Mouse (Mus musculus) embryonic facial prominence, embryonic 11.5 days (tissue): ENCODE data around the gene Mxi1. TPM values are rescaled to one million over a fixed set of nuclear protein-coding genes. Genes with fewer than 3 reads are reported as not detected.

Source experiments
- ATAC-seq: fragments of 200-750 bp; cut with Nextera tagmentation; replicated peaks from 2 replicates; pipeline ENCODE4 v1.8.0; 2017; ENCODE audit warnings: low read depth; ENCODE audit not compliant: insufficient number of reproducible peaks, low FRiP score, low TSS enrichment
- DNase-seq: peaks from one replicate; pipeline ENCODE4 v3.0.0-alpha.2; 2015; ENCODE audit warnings: low spot score
- H3K27ac ChIP-seq: fragments of 300-500 bp; sonication (generic); replicated peaks from 2 replicates; pipeline ENCODE4 v1.5.1; 2014; ENCODE audit warnings: mild to moderate bottlenecking, low read depth, low read length, control low read depth
- H3K27me3 ChIP-seq: fragments of 300-500 bp; sonication (generic); 2 replicates; pipeline ENCODE4 v1.6.1; 2014; ENCODE audit warnings: mild to moderate bottlenecking, low read length, moderate library complexity, mixed read lengths; ENCODE audit not compliant: control insufficient read depth, insufficient read depth
- H3K36me3 ChIP-seq: fragments of 300-500 bp; sonication (generic); replicated peaks from 2 replicates; pipeline ENCODE4 v1.6.1; 2014; ENCODE audit warnings: low read depth, mild to moderate bottlenecking, low read length, moderate library complexity, mixed read lengths; ENCODE audit not compliant: control insufficient read depth, insufficient read depth
- H3K4me1 ChIP-seq: fragments of 300-500 bp; sonication (generic); 2 replicates; pipeline ENCODE4 v1.6.1; 2014; ENCODE audit warnings: low read length, mixed read lengths; ENCODE audit not compliant: control insufficient read depth, insufficient read depth
- H3K4me2 ChIP-seq: fragments of 300-500 bp; sonication (generic); 2 replicates; pipeline ENCODE4 v1.6.1; 2014; ENCODE audit warnings: low read depth, mild to moderate bottlenecking, control low read depth, low read length, moderate library complexity
- H3K4me3 ChIP-seq: fragments of 300-500 bp; sonication (generic); 2 replicates; pipeline ENCODE4 v1.5.1; 2014; ENCODE audit warnings: low read depth, low read length, control low read depth
- H3K9ac ChIP-seq: fragments of 300-500 bp; sonication (generic); replicated peaks from 2 replicates; pipeline ENCODE4 v1.6.1; 2014; ENCODE audit warnings: mild to moderate bottlenecking, control low read depth, low read length
- H3K9me3 ChIP-seq: fragments of 300-500 bp; sonication (generic); replicated peaks from 2 replicates; pipeline ENCODE4 v1.6.1; 2016; ENCODE audit warnings: mild to moderate bottlenecking, low read length, inconsistent platforms, mixed read lengths; ENCODE audit not compliant: control insufficient read depth
- WGBS: fragments of 180-500 bp; shearing (Covaris S2); extraction: QIAGEN DNeasy Blood & Tissue Kit; methylation state at CpG from one replicate; pipeline ENCODE4 v1.1.7; 2014; 5-methylcytosine and 5-hydroxymethylcytosine counted together
- polyA plus RNA-seq: library from polyadenylated mRNA; unstranded; fragments of >200 nt; fragmentation: Nextera tagmentation; extraction: Ambion mirVana; gene quantifications from 2 replicates; pipeline ENCODE4 v1.2.1, GENCODE M21; 2014

Gene Mxi1
- polyA plus RNA-seq, 1 experiment from 2014 or later: 49.0 TPM

- 91% methylated on average over 16 of the region's 16 CpGs for WGBS
Observed at GRCm38 (mm10) chr19:53355065-53355464, 44.7 kb downstream of the Mxi1 start.

DNA sequence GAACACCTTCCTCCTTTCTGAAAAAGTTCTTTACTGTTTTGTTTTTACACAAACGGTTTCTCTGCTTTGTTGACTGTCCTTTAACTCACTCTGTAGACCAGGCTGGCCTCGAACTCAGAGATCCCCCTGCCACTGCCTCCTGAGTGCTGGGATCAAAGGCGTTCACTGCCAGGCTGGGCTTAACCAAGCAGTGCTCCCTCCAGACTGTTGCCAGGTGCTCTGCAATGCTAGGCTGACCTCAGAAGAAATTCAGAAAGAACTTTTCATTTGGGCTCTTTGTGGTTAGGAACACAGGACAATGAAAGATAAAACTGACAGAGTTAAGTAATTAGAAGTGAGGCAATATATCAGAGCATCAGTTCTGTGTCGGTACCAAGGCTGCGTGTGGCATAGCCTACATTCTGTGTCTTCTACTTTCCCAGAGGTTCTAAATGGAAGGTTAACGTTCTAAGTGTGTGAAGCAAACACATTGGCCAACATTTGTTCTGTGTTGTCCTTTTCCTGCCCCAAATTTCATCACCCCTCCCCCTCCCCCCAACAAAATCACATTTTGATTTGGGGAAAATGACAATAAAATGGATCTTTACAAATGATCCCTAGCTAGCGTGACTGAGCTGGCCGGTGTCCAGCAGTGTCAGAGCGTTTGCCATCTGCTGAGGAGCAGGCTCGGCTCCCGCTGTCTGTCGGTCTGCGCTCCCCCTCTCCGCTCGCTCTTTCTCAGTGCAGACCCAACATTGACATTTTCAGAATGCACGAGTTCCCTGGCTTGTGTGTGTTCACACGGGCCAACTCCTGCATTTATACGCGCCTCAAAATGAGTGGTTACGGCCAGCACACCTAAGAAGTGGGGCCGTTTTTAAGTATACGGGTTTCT lies 49.1 kb downstream of the Mxi1 start:
- H3K9ac ChIP-seq: no peak overlapping the region
- ATAC-seq (no peak), DNase-seq (no peak)
- H3K4me3 ChIP-seq: no peak overlapping the region
- H3K9me3 ChIP-seq: no peaks in the 10 kb centered on the region
- no peaks in the 10 kb centered on the region for H3K27me3 ChIP-seq
- H3K36me3 ChIP-seq: no peaks in the 10 kb centered on the region
- WGBS: 80% methylated on average over 22 of the region's 22 CpGs
- no peaks in the 10 kb centered on the region for H3K4me1 ChIP-seq
- H3K27ac ChIP-seq: no peak overlapping the region
- H3K4me2 ChIP-seq: no peak overlapping the region

More at GRCm38 (mm10) chr19:53355065-53355464, 44.7 kb downstream of the Mxi1 start:
- no peak overlapping the region for H3K9ac ChIP-seq
- no peak overlapping the region for H3K4me2 ChIP-seq
- H3K27me3 ChIP-seq: no peaks in the 10 kb centered on the region
- no peak for DNase-seq
- no peaks in the 10 kb centered on the region for H3K4me1 ChIP-seq
- H3K9me3 ChIP-seq: no peaks in the 10 kb centered on the region
- H3K4me3 ChIP-seq: no peak overlapping the region
- no peak overlapping the region for H3K27ac ChIP-seq
- H3K36me3 ChIP-seq: no peaks in the 10 kb centered on the region
- ATAC-seq: no peak

DNA sequence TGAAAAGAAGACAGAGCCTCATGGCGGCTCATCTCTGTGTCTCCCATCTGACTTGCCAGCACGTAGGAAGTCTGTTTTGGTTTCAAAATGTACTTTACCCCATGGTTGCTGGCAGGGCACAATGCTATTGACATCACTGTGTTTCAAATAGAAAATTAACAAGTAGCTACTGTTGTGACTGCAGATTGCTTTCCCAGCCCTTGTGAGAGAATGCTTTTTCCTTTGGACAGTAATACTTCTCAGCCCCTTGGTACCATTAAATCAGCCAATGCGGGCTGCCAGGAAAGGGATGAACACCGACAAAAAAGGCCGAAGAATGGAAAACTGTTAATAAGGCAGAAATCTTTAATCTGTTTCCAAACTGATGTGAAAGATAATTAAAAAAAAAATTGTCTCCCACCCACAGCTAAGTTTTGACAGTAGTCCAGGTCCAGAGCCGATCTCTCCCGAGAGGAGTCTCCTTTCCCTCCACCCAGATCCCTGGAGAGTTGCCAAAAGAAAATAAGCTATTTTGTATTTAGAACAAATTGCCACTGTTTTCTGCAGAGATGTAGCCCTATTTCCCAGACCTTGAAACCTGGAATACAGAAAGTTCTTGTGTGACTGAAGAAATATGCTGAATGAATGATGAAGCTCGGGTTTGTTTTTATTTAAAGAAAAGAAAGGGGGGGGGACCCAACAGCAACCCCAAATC lies 50.1 kb downstream of the Mxi1 start:
- Histone ChIP-seq H3K27ac (no peak overlapping the region), H3K4me3 (no peak overlapping the region), H3K27me3 (no peaks in the 10 kb centered on the region), H3K4me2 (no peak overlapping the region), H3K4me1 (no peaks in the 10 kb centered on the region), H3K36me3 (no peaks in the 10 kb centered on the region), H3K9ac (no peak overlapping the region), H3K9me3 (no peaks in the 10 kb centered on the region)
- ATAC-seq (no peak), DNase-seq (no peak)
- WGBS: 80% methylated on average over 8 of the region's 8 CpGs

DNA sequence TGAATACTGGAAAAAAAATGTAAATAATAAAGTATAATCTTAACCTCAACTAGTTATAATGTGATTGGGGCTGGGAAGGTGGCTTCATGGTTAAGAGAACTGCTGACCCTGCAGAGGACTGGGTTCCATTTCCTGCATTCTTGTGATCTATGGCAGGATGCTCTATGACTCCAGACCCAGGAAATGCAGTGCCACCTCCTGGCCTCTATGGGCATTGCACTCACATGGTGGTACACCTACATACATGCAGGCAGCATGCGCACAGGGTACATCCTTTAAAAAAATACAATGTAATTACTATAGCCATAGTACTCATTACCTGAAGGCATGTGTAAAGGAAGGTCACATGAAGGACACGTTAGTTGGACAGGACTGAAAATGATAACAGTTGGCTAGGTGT lies 52.6 kb downstream of the Mxi1 start:
- no peak overlapping the region for H3K27ac ChIP-seq
- DNase-seq (peak; percentile 47), ATAC-seq (no peak; the same call in 1 of the 2 replicates)
- no peaks in the 10 kb centered on the region for H3K4me1 ChIP-seq
- 48% methylated on average over 2 of the region's 2 CpGs for WGBS
- no peaks in the 10 kb centered on the region for H3K36me3 ChIP-seq
- no peaks in the 10 kb centered on the region for H3K9me3 ChIP-seq
- H3K4me2 ChIP-seq: no peak overlapping the region
- H3K4me3 ChIP-seq: no peak overlapping the region
- H3K9ac ChIP-seq: no peak overlapping the region
- H3K27me3 ChIP-seq: no peaks in the 10 kb centered on the region

GRCm38 (mm10) chr19:53364551-53364950 lies 54.2 kb downstream of the Mxi1 start:
- 79% methylated on average over 2 of the region's 2 CpGs for WGBS
- no peak for ATAC-seq
- H3K9ac ChIP-seq: no peak overlapping the region

DNA sequence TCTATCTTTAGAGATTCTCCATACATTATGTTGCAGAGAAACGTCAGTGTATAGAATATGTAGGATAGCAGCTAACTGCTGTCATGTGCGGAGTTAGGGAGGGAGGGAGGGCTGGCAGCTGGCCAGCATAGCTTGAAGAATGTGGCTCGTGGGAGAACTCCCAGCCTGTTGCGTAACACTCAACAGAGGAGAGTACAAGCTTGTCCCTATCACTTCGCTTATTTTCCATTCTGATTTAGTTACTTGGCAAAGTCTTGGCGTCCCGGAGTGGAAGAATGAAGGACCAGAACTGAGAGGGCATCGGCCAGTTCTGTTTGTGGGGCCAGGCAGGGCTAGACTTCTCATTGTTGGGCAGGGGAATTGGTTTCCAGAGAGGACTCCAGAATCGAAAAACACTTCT lies 54.6 kb downstream of the Mxi1 start:
- peak; percentile 58 for DNase-seq
- H3K27ac ChIP-seq: no peak overlapping the region
- no peak overlapping the region for H3K4me2 ChIP-seq

More at GRCm38 (mm10) chr19:53364551-53364950, 54.2 kb downstream of the Mxi1 start:
- Histone ChIP-seq H3K4me2 (no peak overlapping the region), H3K4me3 (no peak overlapping the region), H3K9me3 (no peaks in the 10 kb centered on the region), H3K4me1 (no peaks in the 10 kb centered on the region), H3K27ac (no peak overlapping the region), H3K27me3 (no peaks in the 10 kb centered on the region), H3K36me3 (no peaks in the 10 kb centered on the region)
- DNase-seq: no peak

GRCm38 (mm10) chr19:53366057-53366775 lies 55.9 kb downstream of the Mxi1 start:
- Histone ChIP-seq H3K27me3 (no peaks in the 10 kb centered on the region), H3K4me2 (no peak overlapping the region), H3K36me3 (no peaks in the 10 kb centered on the region), H3K27ac (no peak overlapping the region), H3K4me3 (no peak overlapping the region), H3K9me3 (no peaks in the 10 kb centered on the region), H3K4me1 (no peaks in the 10 kb centered on the region), H3K9ac (no peak overlapping the region)
- ATAC-seq: 0 out of 2 replicates have a peak, but pooled peaks have one; percentile 42
- DNase-seq: no peak
- WGBS: 84% methylated on average over 11 of the region's 11 CpGs

More for the DNA sequence above, 54.6 kb downstream of the Mxi1 start:
- Histone ChIP-seq H3K27me3 (no peaks in the 10 kb centered on the region), H3K9ac (no peak overlapping the region), H3K36me3 (no peaks in the 10 kb centered on the region), H3K9me3 (no peaks in the 10 kb centered on the region), H3K4me3 (no peak overlapping the region), H3K4me1 (no peaks in the 10 kb centered on the region)
- no peak for ATAC-seq
- WGBS: 56% methylated on average over 9 of the region's 9 CpGs
